ENCODE assay signal across 14 mouse cellular contexts in the genomic region with DNA sequence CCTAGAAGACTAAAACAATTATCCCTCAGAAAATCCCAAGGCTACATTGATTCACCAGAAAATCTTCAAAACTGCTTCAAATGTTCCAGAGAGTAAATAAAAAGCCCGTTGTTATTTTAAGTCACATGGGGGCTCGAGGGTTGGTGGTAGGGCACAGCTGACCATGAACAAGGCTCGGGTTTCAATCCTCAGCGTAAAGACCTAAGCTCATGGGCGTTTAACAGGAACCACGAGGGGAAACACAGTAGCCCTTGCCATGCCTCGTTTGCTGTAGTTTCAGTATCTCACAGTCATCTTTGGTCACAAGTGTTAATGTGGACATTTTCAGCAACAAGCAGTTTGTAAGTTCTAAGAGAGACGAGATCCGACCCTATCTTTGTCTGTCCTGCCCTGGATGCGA. TPM values are rescaled to one million over a fixed set of nuclear protein-coding genes. Genes with fewer than 3 reads are reported as not detected.
DNase-seq lines count a peak whose midpoint lies in the region; ATAC-seq and TF ChIP-seq lines count a peak whose summit lies in the region.
"Had no signal": no experiment of that assay in that cellular context is flagged by ENCODE, and none has a peak within 500 bp of the region (broad histone marks: within the 10 kb centered on the region; RNA-seq: fewer than 3 reads in every experiment).

No protein-coding gene starts in this region.

- ATAC-seq in kidney, postnatal 0 days (replicated peaks; ENCODE audit: low FRiP score, low read depth): no peak
- ATAC-seq in embryonic facial prominence, embryonic 11.5 days (replicated peaks; ENCODE audit: insufficient number of reproducible peaks, low FRiP score, low TSS enrichment, low read depth): no peak
- ATAC-seq: intestine, embryonic 16.5 days had no signal

- H3K36me3 ChIP-seq in kidney, postnatal 0 days (ENCODE audit: insufficient read depth, low read length): no peaks in the 10 kb centered on the region
- H3K36me3 ChIP-seq in MEL (ENCODE audit: control insufficient read depth in 1 of 2, insufficient read depth in 2 of 2, low read length in 2 of 2) (no peaks in the 10 kb centered on the region), myocyte (ENCODE audit: control insufficient read depth, insufficient read depth) (no peaks in the 10 kb centered on the region)
- H3K36me3 ChIP-seq in embryonic facial prominence, embryonic 11.5 days (replicated peaks; ENCODE audit: control insufficient read depth, insufficient read depth, low read depth, low read length): no peaks in the 10 kb centered on the region
- H3K36me3 ChIP-seq: embryonic facial prominence, embryonic 15.5 days; liver, embryonic 13.5 days; stomach, embryonic 15.5 days had no signal

- H3K27ac ChIP-seq in kidney, postnatal 0 days: no peak overlapping the region
- H3K27ac ChIP-seq in MEL (ENCODE audit: control insufficient read depth, low read depth, low read length): no peak overlapping the region
- no peak overlapping the region for H3K27ac ChIP-seq in embryonic facial prominence, embryonic 11.5 days (replicated peaks; ENCODE audit: low read depth, low read length)
- H3K27ac ChIP-seq: embryonic facial prominence, embryonic 15.5 days; liver, embryonic 13.5 days; stomach, embryonic 15.5 days had no signal

- TF ChIP-seq RAD21 in MEL (IDR thresholded peaks at IDR 0.05; ENCODE audit: low read depth, low read length): no peak

- H3K79me2 ChIP-seq in MEL (ENCODE audit: control insufficient read depth, insufficient read depth, low read length, poor library complexity): no peaks in the 10 kb centered on the region
- no peaks in the 10 kb centered on the region for H3K79me2 ChIP-seq in myocyte (ENCODE audit: control insufficient read depth, insufficient read depth)

- H3K4me1 ChIP-seq in kidney, postnatal 0 days (replicated peaks; ENCODE audit: insufficient read depth, low read length): no peaks in the 10 kb centered on the region
- H3K4me1 ChIP-seq in MEL (ENCODE audit: control insufficient read depth in 1 of 2, insufficient read depth in 2 of 2, low read length in 2 of 2): peaks cover 0 to 1% of the 10 kb centered on the region in 2 experiments; a peak in 1 of 4 replicates
- no peaks in the 10 kb centered on the region for H3K4me1 ChIP-seq in embryonic facial prominence, embryonic 11.5 days (ENCODE audit: control insufficient read depth, insufficient read depth, low read length)
- H3K4me1 ChIP-seq: stomach, embryonic 15.5 days had no signal

- TF ChIP-seq POLR2A in MEL (IDR thresholded peaks at IDR 0.05; ENCODE audit: control insufficient read depth in 1 of 2, insufficient read depth in 1 of 2, low read depth in 1 of 2, low read length in 2 of 2, poor library complexity in 1 of 2) (no peak), myocyte (IDR thresholded peaks at IDR 0.05; ENCODE audit: insufficient read length, low read depth) (no peak)

- H3ac ChIP-seq in myocyte (ENCODE audit: control insufficient read depth, insufficient read length): no peak overlapping the region

- WGBS in kidney, postnatal 0 days: 28% methylated on average over 10 of the region's 10 CpGs
- WGBS in embryonic facial prominence, embryonic 11.5 days: 34% methylated on average over 10 of the region's 10 CpGs

- DNase-seq in kidney, postnatal 0 days (ENCODE audit: low spot score): peak; percentile 27
- no peak for DNase-seq in kidney, adult 8-10 months
- no peak for DNase-seq in MEL (ENCODE audit: low read depth, low spot score)
- peak; percentile 29 for DNase-seq in embryonic facial prominence, embryonic 11.5 days (ENCODE audit: low spot score)
- DNase-seq in lung, postnatal 10 days: no peak
- DNase-seq in adrenal gland, postnatal 14 days: no peak
- DNase-seq: cerebellum, adult 9-10 months; kidney, postnatal 4 days; liver, embryonic 13.5 days; lung, postnatal 4 days had no signal

- no peak overlapping the region for H3K9ac ChIP-seq in kidney, postnatal 0 days (ENCODE audit: low read depth, low read length)
- H3K9ac ChIP-seq in MEL (ENCODE audit: control insufficient read depth, low read depth, low read length, poor library complexity, severe bottlenecking): no peak overlapping the region
- H3K9ac ChIP-seq in embryonic facial prominence, embryonic 11.5 days (replicated peaks; ENCODE audit: low read length): no peak overlapping the region
- H3K9ac ChIP-seq: embryonic facial prominence, embryonic 15.5 days; liver, embryonic 13.5 days; stomach, embryonic 15.5 days had no signal

- H3K9me3 ChIP-seq in kidney, postnatal 0 days (replicated peaks; ENCODE audit: low read length): no peaks in the 10 kb centered on the region
- no peaks in the 10 kb centered on the region for H3K9me3 ChIP-seq in MEL (replicated peaks; ENCODE audit: insufficient read depth, low read length)
- H3K9me3 ChIP-seq in embryonic facial prominence, embryonic 11.5 days (replicated peaks; ENCODE audit: control insufficient read depth, low read length): no peaks in the 10 kb centered on the region
- H3K9me3 ChIP-seq: embryonic facial prominence, embryonic 15.5 days; liver, embryonic 13.5 days; stomach, embryonic 15.5 days had no signal

- TF ChIP-seq EP300 in MEL (IDR thresholded peaks at IDR 0.05; ENCODE audit: low read depth in 1 of 2, low read length in 2 of 2): no peak

- no peaks in the 10 kb centered on the region for H3K27me3 ChIP-seq in kidney, postnatal 0 days (ENCODE audit: insufficient read depth, low read length)
- peaks cover 2 to 21% of the 10 kb centered on the region in 2 experiments; a peak in 3 of 4 replicates for H3K27me3 ChIP-seq in MEL (ENCODE audit: control insufficient read depth in 1 of 2, insufficient read depth in 2 of 2, low read length in 2 of 2)
- no peaks in the 10 kb centered on the region for H3K27me3 ChIP-seq in embryonic facial prominence, embryonic 11.5 days (ENCODE audit: control insufficient read depth, insufficient read depth, low read length)
- no peaks in the 10 kb centered on the region for H3K27me3 ChIP-seq in myocyte (ENCODE audit: control insufficient read depth, insufficient read depth, insufficient read length)
- H3K27me3 ChIP-seq: embryonic facial prominence, embryonic 15.5 days; liver, embryonic 13.5 days; stomach, embryonic 15.5 days had no signal

- H3K4me2 ChIP-seq in kidney, postnatal 0 days (ENCODE audit: low read length): no peak overlapping the region
- H3K4me2 ChIP-seq in embryonic facial prominence, embryonic 11.5 days (ENCODE audit: low read depth, low read length): no peak overlapping the region
- H3K4me2 ChIP-seq in myocyte (ENCODE audit: low read depth): peak overlapping the region; percentile 40
- H3K4me2 ChIP-seq: embryonic facial prominence, embryonic 15.5 days; liver, embryonic 13.5 days; stomach, embryonic 15.5 days had no signal

- no peak for TF ChIP-seq CTCF in kidney, postnatal 0 days (IDR thresholded peaks at IDR 0.05; ENCODE audit: low read depth)
- TF ChIP-seq CTCF in MEL (IDR thresholded peaks at IDR 0.05 in 2 of 3, conservative IDR thresholded peaks at IDR 0.05 in 1 of 3; ENCODE audit: control insufficient read depth in 1 of 3, insufficient read depth in 1 of 3, low read depth in 2 of 3, low read length in 3 of 3, poor library complexity in 1 of 3, severe bottlenecking in 1 of 3): no peak

- no peak overlapping the region for H3K4me3 ChIP-seq in kidney, postnatal 0 days (replicated peaks; ENCODE audit: low read depth, low read length)
- H3K4me3 ChIP-seq in MEL (ENCODE audit: control insufficient read depth in 1 of 2, insufficient read depth in 1 of 2, low read depth in 2 of 2, low read length in 2 of 2) (peak overlapping the region; percentile 6 to 20; a peak in 1 of 4 replicates), myocyte (no peak overlapping the region)
- H3K4me3 ChIP-seq in embryonic facial prominence, embryonic 11.5 days (ENCODE audit: low read depth, low read length): no peak overlapping the region
- H3K4me3 ChIP-seq: embryonic facial prominence, embryonic 15.5 days; liver, embryonic 13.5 days; stomach, embryonic 15.5 days had no signal

TF ChIP-seq in MEL, 35 proteins besides CTCF, POLR2A, EP300 and RAD21 (continues in another document):
- TF ChIP-seq NELFE (IDR thresholded peaks at IDR 0.05; ENCODE audit: low read depth, low read length) (no peak), MAX (IDR thresholded peaks at IDR 0.05; ENCODE audit: low read length) (no peak), TBP (IDR thresholded peaks at IDR 0.05; ENCODE audit: low read depth, low read length) (no peak), TCF12 (IDR thresholded peaks at IDR 0.05; ENCODE audit: low read depth, low read length) (no peak), CHD1 (IDR thresholded peaks at IDR 0.05; ENCODE audit: low read depth, low read length) (no peak), MAFK (IDR thresholded peaks at IDR 0.05; ENCODE audit: borderline replicate concordance, low read depth, low read length) (no peak), NRF1 (IDR thresholded peaks at IDR 0.05; ENCODE audit: insufficient read depth, low read depth, low read length, poor library complexity, severe bottlenecking) (no peak)

TF ChIP-seq in myocyte, 11 proteins besides CTCF, POLR2A, EP300 and RAD21 (continues in another document):
- TF ChIP-seq SRF (IDR thresholded peaks at IDR 0.05; ENCODE audit: control insufficient read depth, insufficient read length, low read depth) (no peak), USF1 (IDR thresholded peaks at IDR 0.05; ENCODE audit: low read depth) (peak; percentile 59), MYOG (IDR thresholded peaks at IDR 0.05; ENCODE audit: control insufficient read depth in 1 of 3, insufficient read depth in 1 of 3, insufficient read length in 2 of 3, low read depth in 2 of 3) (no peak), CEBPB (IDR thresholded peaks at IDR 0.05; ENCODE audit: insufficient read depth, poor library complexity, severe bottlenecking) (no peak), MYOD1 (IDR thresholded peaks at IDR 0.05; ENCODE audit: control insufficient read depth in 1 of 3, insufficient read length in 2 of 3, low read depth in 2 of 3) (peak in 1 of 3 experiments; percentile 12)

RNA-seq across cellular contexts. Expression of a gene that starts 10.3 kb away (rescaled TPM):
- polyA plus RNA-seq in kidney, postnatal 0 days (2015; fragmentation: Nextera tagmentation; extraction: Ambion mirVana): 124 and 141 TPM in 2 replicates
- 22.7 and 23.7 TPM in 2 replicates for total RNA-seq in MEL (2012; rRNA removed)
- 10 to 100 TPM in 1 of 2 experiments, not detected in 1; 89.6 TPM for polyA plus RNA-seq in MEL (2012; ENCODE audit: insufficient read depth in 1 of 2, insufficient read length in 2 of 2, low read depth in 1 of 2, low replicate concordance in 2 of 2, missing spikeins in 1 of 2)
- polyA plus RNA-seq in embryonic facial prominence, embryonic 11.5 days (2014; fragmentation: Nextera tagmentation; extraction: Ambion mirVana): 115 and 123 TPM in 2 replicates
- 62.0 TPM for polyA plus RNA-seq in myocyte (2012; fragmentation: generic; extraction: Trizol)
- total RNA-seq in adrenal gland, postnatal 14 days (2021): 71.6 and 82.1 TPM in 2 replicates

RNA-seq across cellular contexts. Expression of a gene that starts 39.4 kb away (rescaled TPM):
- 0.46 and 0.80 TPM in 2 replicates for polyA plus RNA-seq in kidney, postnatal 0 days (2015; fragmentation: Nextera tagmentation; extraction: Ambion mirVana)
- total RNA-seq in MEL (2012; rRNA removed): not detected in 2 replicates
- polyA plus RNA-seq in MEL (2012; ENCODE audit: insufficient read depth in 1 of 2, insufficient read length in 2 of 2, low read depth in 1 of 2, low replicate concordance in 2 of 2, missing spikeins in 1 of 2): under 1 TPM in 1 of 2 experiments, not detected in 1; 0.03 TPM
- 0.24 and 0.68 TPM in 2 replicates for polyA plus RNA-seq in embryonic facial prominence, embryonic 11.5 days (2014; fragmentation: Nextera tagmentation; extraction: Ambion mirVana)
- 27.4 TPM for polyA plus RNA-seq in myocyte (2012; fragmentation: generic; extraction: Trizol)
- total RNA-seq in adrenal gland, postnatal 14 days (2021): 18.4 and 23.5 TPM in 2 replicates
- polyA plus RNA-seq: liver, embryonic 13.5 days had no signal

Comparison
In these comparisons a context has a peak if more than half of its experiments do, and no peak if none do; other contexts are left out.
1. DNase-seq: peak in kidney, postnatal 0 days (single experiment) and embryonic facial prominence, embryonic 11.5 days (single experiment); none in kidney, adult 8-10 months (0 of 2), MEL (single experiment), lung, postnatal 10 days (single experiment) and adrenal gland, postnatal 14 days (single experiment).
2. H3K4me3 ChIP-seq: peak in MEL (2 of 2); none in kidney, postnatal 0 days (single experiment), embryonic facial prominence, embryonic 11.5 days (single experiment) and myocyte (single experiment).
3. RNA of a gene that starts 39.4 kb away (polyA plus RNA-seq): 27.4 TPM in myocyte (single experiment); 0.46 to 0.80 TPM in kidney, postnatal 0 days, 0.24 to 0.68 TPM in embryonic facial prominence, embryonic 11.5 days and 0.03 TPM in MEL; every median in the first group is over 10 times any median in the second.